Mouse (Mus musculus): ENCODE measurements around the gene Ap3m1.

- TF ChIP-seq CTCF (conservative IDR thresholded peaks at IDR 0.05; ENCODE audit: low read length) (no peak), POU5F1 (IDR thresholded peaks at IDR 0.05; ENCODE audit: borderline replicate concordance, low read length) (no peak), NANOG (IDR thresholded peaks at IDR 0.05; ENCODE audit: borderline replicate concordance, low read length) (no peak)
These were observed 48.6 kb upstream of the Ap3m1 start for GRCm38 (mm10) chr14:21100876-21101275.

All from E14TG2a.4 (cell line).